In the genomic region with DNA sequence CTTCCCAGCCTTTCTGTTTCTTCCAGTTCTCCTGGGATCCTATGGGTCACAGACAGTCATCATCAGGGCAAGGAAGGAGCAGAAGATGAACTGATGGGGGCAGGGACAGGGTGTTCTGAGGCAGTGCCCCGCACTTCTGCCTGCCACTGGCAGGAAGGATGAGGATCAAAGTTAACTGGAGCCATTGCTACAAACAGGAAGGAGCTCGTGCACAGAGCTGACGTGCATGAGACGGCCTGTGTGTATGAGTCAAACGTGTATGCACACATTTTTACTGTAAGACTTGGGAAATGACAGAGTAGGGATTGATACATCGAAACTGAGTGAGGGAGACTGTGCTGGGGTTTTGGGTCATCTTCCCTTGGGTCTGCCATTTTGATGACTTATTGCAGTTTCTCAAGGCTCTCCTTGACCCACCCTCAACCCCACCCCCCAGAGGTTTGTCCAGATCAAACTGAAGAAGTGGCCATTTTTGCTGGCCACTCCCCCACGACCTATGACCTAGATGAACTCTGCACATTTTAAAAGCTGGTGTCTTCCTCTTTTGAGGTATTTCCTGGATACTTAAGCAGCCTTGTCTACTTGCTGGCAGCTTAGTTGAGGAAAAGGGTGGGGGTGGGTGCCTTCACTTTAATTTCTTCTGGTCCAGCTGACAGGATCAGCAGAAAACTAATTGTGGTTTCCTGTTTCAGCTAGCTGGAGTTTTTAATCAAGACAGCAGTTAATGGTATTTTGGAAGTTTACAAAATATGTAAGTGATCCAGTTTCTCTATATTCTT, we compare ENCODE assay signal across 11 mouse cellular contexts.
DNase-seq lines count a peak whose midpoint lies in the region; ATAC-seq lines count a peak whose summit lies in the region.
"Had no signal": no experiment of that assay in that cellular context is flagged by ENCODE, and none has a peak within 500 bp of the region (broad histone marks: within the 10 kb centered on the region; RNA-seq: fewer than 3 reads in every experiment).

No protein-coding gene starts in this region.

- no peak overlapping the region for H3K9ac ChIP-seq in liver, embryonic 13.5 days
- H3K9ac ChIP-seq: embryonic facial prominence, embryonic 15.5 days; midbrain, embryonic 12.5 days had no signal

- H3K4me2 ChIP-seq in liver, embryonic 13.5 days, result no peak overlapping the region
- H3K4me2 ChIP-seq: embryonic facial prominence, embryonic 15.5 days; midbrain, embryonic 12.5 days had no signal

- H3K27ac ChIP-seq in liver, embryonic 13.5 days, result peak overlapping the region; percentile 34
- H3K27ac ChIP-seq: embryonic facial prominence, embryonic 15.5 days; midbrain, embryonic 12.5 days had no signal

- ATAC-seq in liver, embryonic 13.5 days (ENCODE audit: low read depth), result 0 out of 2 replicates have a peak, but pooled peaks have one; percentile 51
- peak; percentile 19; the same call in 1 of the 2 replicates for ATAC-seq in neutrophil, adult 5-6 weeks (ENCODE audit: extremely low read depth, insufficient number of reproducible peaks, low FRiP score, poor library complexity, severe bottlenecking)

- no peak overlapping the region for H3K4me3 ChIP-seq in liver, embryonic 13.5 days (replicated peaks)
- H3K4me3 ChIP-seq: embryonic facial prominence, embryonic 15.5 days; midbrain, embryonic 12.5 days had no signal

- peak; percentile 91 for DNase-seq in heart, adult 11 months
- DNase-seq in heart, postnatal 4 days, result no peak
- DNase-seq in embryo, embryonic 11 days, result peak; percentile 25
- DNase-seq in liver, embryonic 13.5 days, result no peak
- DNase-seq in layer of hippocampus, adult 18-20 months (ENCODE audit: low spot score in 2 of 2), result no peak
- no peak for DNase-seq in cerebellum, adult 18-20 months
- no peak for DNase-seq in layer of hippocampus, postnatal 25 days (ENCODE audit: extremely low spot score in 1 of 2, low spot score in 1 of 2)
- DNase-seq: adrenal gland, adult 2 months had no signal

- H3K27me3 ChIP-seq in liver, embryonic 13.5 days, result no peaks in the 10 kb centered on the region
- H3K27me3 ChIP-seq: embryonic facial prominence, embryonic 15.5 days; midbrain, embryonic 12.5 days had no signal

- H3K36me3 ChIP-seq in liver, embryonic 13.5 days, result no peaks in the 10 kb centered on the region
- H3K36me3 ChIP-seq: embryonic facial prominence, embryonic 15.5 days; midbrain, embryonic 12.5 days had no signal

- H3K9me3 ChIP-seq in liver, embryonic 13.5 days (replicated peaks), result no peaks in the 10 kb centered on the region
- H3K9me3 ChIP-seq: embryonic facial prominence, embryonic 15.5 days; midbrain, embryonic 12.5 days had no signal

- peaks cover 8% of the 10 kb centered on the region; the same call in 1 of the 2 replicates for H3K4me1 ChIP-seq in liver, embryonic 13.5 days (replicated peaks)
- H3K4me1 ChIP-seq: midbrain, embryonic 12.5 days had no signal

- WGBS in liver, embryonic 13.5 days (ENCODE audit: insufficient replicate concordance), result 20% methylated on average over 7 of the region's 7 CpGs

Comparison
In these comparisons a context has a peak if more than half of its experiments do, and no peak if none do; other contexts are left out.
1. DNase-seq: peak in heart, adult 11 months (single experiment) and embryo, embryonic 11 days (single experiment); none in heart, postnatal 4 days (single experiment), liver, embryonic 13.5 days (single experiment), layer of hippocampus, adult 18-20 months (0 of 2), cerebellum, adult 18-20 months (0 of 2) and layer of hippocampus, postnatal 25 days (0 of 2).